Mouse (Mus musculus) left cerebral cortex, adult 8-10 months (tissue): Measurements from ENCODE around the gene Pknox2. TPM values are rescaled to one million over a fixed set of nuclear protein-coding genes. Genes with fewer than 3 reads are reported as not detected.

ENCODE experiments used
- DNase-seq, 2 experiments: peaks; one replicate each; pipeline ENCODE4 v3.0.0; 2022; ENCODE audit warnings: low spot score in 2 of 2
- total RNA-seq, 4 experiments: library from RNA; stranded (reverse); gene quantifications; 2 replicates each; pipeline ENCODE4 v1.2.4; 2022

The Pknox2 gene
- total RNA-seq, 4 experiments from 2014 or later, result 74.9 to 86.8 (median 78.3) TPM

GRCm38 (mm10) chr9:37051669-37052068 is 95.5 kb downstream of the Pknox2 start:
- no peak for DNase-seq

- DNase-seq, result no peak
Observed at GRCm38 (mm10) chr9:37047490-37047889, 99.7 kb downstream of the Pknox2 start.

- DNase-seq, result no peak
Observed at GRCm38 (mm10) chr9:37045875-37046274, 101.3 kb downstream of the Pknox2 start.

- DNase-seq, result no peak
Observed at GRCm38 (mm10) chr9:37044165-37044564, 103.0 kb downstream of the Pknox2 start.

GRCm38 (mm10) chr9:37038859-37039258 is 108.3 kb downstream of the Pknox2 start:
- DNase-seq, result no peak

- no peak for DNase-seq
Observed at GRCm38 (mm10) chr9:37038445-37038844, 108.8 kb downstream of the Pknox2 start.

GRCm38 (mm10) chr9:37037405-37037804 is 109.8 kb downstream of the Pknox2 start:
- no peak for DNase-seq

- DNase-seq, result no peak
Observed at GRCm38 (mm10) chr9:37035248-37035647, 112.0 kb downstream of the Pknox2 start.

GRCm38 (mm10) chr9:37034316-37034715 is 112.9 kb downstream of the Pknox2 start:
- peak in 1 of 2 experiments; percentile 34 for DNase-seq

GRCm38 (mm10) chr9:37030347-37031213 is 116.6 kb downstream of the Pknox2 start:
- DNase-seq, result no peak

- no peak for DNase-seq
Observed at GRCm38 (mm10) chr9:37029811-37030346, 117.3 kb downstream of the Pknox2 start.

GRCm38 (mm10) chr9:37027825-37028575 is 119.2 kb downstream of the Pknox2 start:
- no peak for DNase-seq

GRCm38 (mm10) chr9:37025913-37026312 is 121.3 kb downstream of the Pknox2 start:
- DNase-seq, result no peak

- no peak for DNase-seq
Observed at GRCm38 (mm10) chr9:37021586-37022230, 125.5 kb downstream of the Pknox2 start.

GRCm38 (mm10) chr9:37018154-37018553 is 129.1 kb downstream of the Pknox2 start:
- peak in 1 of 2 experiments; percentile 72 for DNase-seq

GRCm38 (mm10) chr9:37017169-37017568 is 130.0 kb downstream of the Pknox2 start:
- no peak for DNase-seq

- DNase-seq, result no peak
Observed at GRCm38 (mm10) chr9:37016165-37016564, 131.0 kb downstream of the Pknox2 start.

GRCm38 (mm10) chr9:37013565-37013964 is 133.6 kb downstream of the Pknox2 start:
- no peak for DNase-seq

GRCm38 (mm10) chr9:37008090-37008489 is 139.1 kb downstream of the Pknox2 start:
- no peak for DNase-seq

- no peak for DNase-seq
Observed at GRCm38 (mm10) chr9:37004676-37005075, 142.5 kb downstream of the Pknox2 start.

GRCm38 (mm10) chr9:37001935-37002535 is 145.2 kb downstream of the Pknox2 start:
- DNase-seq, result peak in 1 of 2 experiments; percentile 54
